15 mouse cellular contexts compared by ENCODE assay signal in the genomic region with DNA sequence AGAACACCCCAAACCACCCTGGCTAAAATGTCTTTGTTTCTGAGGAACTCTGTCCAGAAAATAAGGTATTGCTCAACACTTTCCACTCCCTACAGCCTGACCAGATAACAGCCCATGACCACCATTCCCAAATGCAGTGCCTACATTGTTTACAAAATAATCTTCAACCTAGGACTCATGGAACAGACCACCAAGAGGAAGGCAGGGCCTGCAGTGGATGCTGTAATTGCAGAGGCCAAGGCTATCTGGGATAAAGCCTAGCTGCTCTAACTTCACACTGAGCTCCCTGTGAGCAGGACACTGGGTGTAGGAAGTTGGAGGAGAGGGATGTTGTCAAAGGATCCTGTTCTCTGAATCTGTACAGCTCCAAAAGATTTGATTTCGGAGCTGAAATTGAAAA.
A peak's percentile ranks its signal among the peaks of the same experiment; 100 is the strongest.
DNase-seq lines count a peak whose midpoint lies in the region; ATAC-seq lines count a peak whose summit lies in the region.
"Had no signal": no experiment of that assay in that cellular context is flagged by ENCODE, and none has a peak within 500 bp of the region (broad histone marks: within the 10 kb centered on the region; RNA-seq: fewer than 3 reads in every experiment).

No protein-coding gene starts in this region.

- ATAC-seq in granulocyte monocyte progenitor cell, adult 5-6 weeks (replicated peaks; ENCODE audit: poor library complexity, severe bottlenecking), result peak; percentile 35; the same call in 1 of the 2 replicates
- ATAC-seq: CD4-positive, CD25-positive, alpha-beta regulatory T cell, adult 4 months; forebrain, embryonic 13.5 days; forebrain, postnatal 0 days had no signal

- DNase-seq in heart, adult 11 months, result peak; percentile 93
- DNase-seq in heart, adult 9 months (ENCODE audit: low spot score in 2 of 2), result no peak
- DNase-seq in lung, postnatal 25 days (ENCODE audit: low spot score), result peak; percentile 15
- DNase-seq in lung, postnatal 4 days, result no peak
- DNase-seq in yolk sac, embryonic 10.5 days (ENCODE audit: low spot score), result peak; percentile 30
- DNase-seq in cerebellum, adult 8-10 months, result no peak
- DNase-seq: adrenal gland, postnatal 10 days; B cell, adult 2 months; cerebellum, adult 18-20 months; cerebellum, postnatal 10 days; forebrain, postnatal 0 days; gastrocnemius, postnatal 14 days had no signal

Comparison
In these comparisons a context has a peak if more than half of its experiments do, and no peak if none do; other contexts are left out.
1. DNase-seq: peak in heart, adult 11 months (single experiment), lung, postnatal 25 days (single experiment) and yolk sac, embryonic 10.5 days (single experiment); none in heart, adult 9 months (0 of 2), lung, postnatal 4 days (0 of 2) and cerebellum, adult 8-10 months (single experiment).